Mouse (Mus musculus) MEL-GATA-1-ER (cell line): ENCODE results near the gene Lsamp.
"Not testable (repeated sequence)": the region's sequence is repeated elsewhere in the genome, so short reads cannot be mapped to it uniquely, and the experiment has no call there.

Source experiments
- DNase-seq: peaks from one replicate; pipeline ENCODE4 v3.0.0-alpha.2; 2012; ENCODE audit warnings: low read depth; ENCODE audit errors: extremely low read depth

The Lsamp gene

GRCm38 (mm10) chr16:40491606-40492005, 507.4 kb downstream of the Lsamp start:
- DNase-seq: no peak

GRCm38 (mm10) chr16:40504262-40504960, 520.2 kb downstream of the Lsamp start:
- DNase-seq: no peak

- no peak for DNase-seq
These were observed 525.2 kb downstream of the Lsamp start for GRCm38 (mm10) chr16:40509146-40510030.

- DNase-seq: no peak
These were observed 552.6 kb downstream of the Lsamp start for GRCm38 (mm10) chr16:40536754-40537153.

GRCm38 (mm10) chr16:40549663-40550062, 565.5 kb downstream of the Lsamp start:
- no peak for DNase-seq

- DNase-seq: no peak
These were observed 571.4 kb downstream of the Lsamp start for GRCm38 (mm10) chr16:40555608-40556007.

GRCm38 (mm10) chr16:40557680-40558249, 573.6 kb downstream of the Lsamp start:
- DNase-seq: no peak

GRCm38 (mm10) chr16:40567431-40567941, 583.3 kb downstream of the Lsamp start:
- DNase-seq: no peak

- no peak for DNase-seq
These were observed 588.1 kb downstream of the Lsamp start for GRCm38 (mm10) chr16:40572085-40572745.

- DNase-seq: no peak
These were observed 597.9 kb downstream of the Lsamp start for GRCm38 (mm10) chr16:40582076-40582475.

- DNase-seq: no peak
These were observed 609.0 kb downstream of the Lsamp start for GRCm38 (mm10) chr16:40593161-40593560.

GRCm38 (mm10) chr16:40601431-40602387, 617.5 kb downstream of the Lsamp start:
- DNase-seq: no peak

GRCm38 (mm10) chr16:40607509-40607908, 623.3 kb downstream of the Lsamp start:
- DNase-seq: no peak

- DNase-seq: not testable (repeated sequence)
These were observed 632.5 kb downstream of the Lsamp start for GRCm38 (mm10) chr16:40616697-40617096.

- peak; percentile 33 for DNase-seq
These were observed 636.9 kb downstream of the Lsamp start for GRCm38 (mm10) chr16:40621086-40621485.

- DNase-seq: no peak
These were observed 643.0 kb downstream of the Lsamp start for GRCm38 (mm10) chr16:40627159-40627558.

GRCm38 (mm10) chr16:40639621-40640371, 655.6 kb downstream of the Lsamp start:
- DNase-seq: no peak

GRCm38 (mm10) chr16:40652800-40653199, 668.6 kb downstream of the Lsamp start:
- DNase-seq: no peak

- DNase-seq: no peak
These were observed 669.3 kb downstream of the Lsamp start for GRCm38 (mm10) chr16:40653508-40653907.
